Mouse (Mus musculus) CH12.LX (cell line): ENCODE data around the gene Galc. TPM values are rescaled to one million over a fixed set of nuclear protein-coding genes. Genes with fewer than 3 reads are reported as not detected.
A peak's percentile ranks its signal among the peaks of the same experiment; 100 is the strongest.

ENCODE experiments used
- DNase-seq: peaks from one replicate; pipeline ENCODE4 v3.0.0-alpha.2; 2013; ENCODE audit errors: extremely low read depth
- H3K27ac ChIP-seq: 2 replicates; pipeline ENCODE4 v1.5.1; 2012; ENCODE audit warnings: low read depth, mild to moderate bottlenecking, control low read depth, moderate library complexity; ENCODE audit not compliant: insufficient read depth
- H3K27me3 ChIP-seq: replicated peaks from 2 replicates; pipeline ENCODE3; 2012; ENCODE audit warnings: inconsistent platforms
- H3K36me3 ChIP-seq, 2 experiments: replicated peaks in 1 of 2; 2 replicates each; pipeline versions ENCODE3 to v1.6.1; 2012; ENCODE audit warnings: inconsistent platforms in 1 of 2, low read length in 1 of 2, mild to moderate bottlenecking in 1 of 2, mixed read lengths in 1 of 2, moderate library complexity in 1 of 2; ENCODE audit not compliant: control insufficient read depth in 1 of 2, insufficient read depth in 1 of 2
- H3K4me1 ChIP-seq, 2 experiments: 2 replicates each; pipeline ENCODE4 v1.6.1; 2012; ENCODE audit warnings: inconsistent platforms in 1 of 2, moderate library complexity in 1 of 2; ENCODE audit not compliant: insufficient read depth in 2 of 2, control insufficient read depth in 1 of 2
- H3K4me2 ChIP-seq: 2 replicates; pipeline ENCODE4 v1.6.1; 2012; ENCODE audit warnings: low read depth, mild to moderate bottlenecking, control low read depth; ENCODE audit not compliant: poor library complexity, insufficient read depth, severe bottlenecking
- H3K4me3 ChIP-seq, 3 experiments: fragments of 150-350 bp in 1 of 3; sonication (generic) in 1 of 3; replicated peaks in 1 of 3; 2 replicates each; pipeline versions ENCODE3 to v1.5.1; 2011 to 2012; ENCODE audit warnings: low read depth in 2 of 3, low read length in 2 of 3, mild to moderate bottlenecking in 2 of 3, moderate library complexity in 2 of 3, control low read depth in 1 of 3, improper control_type of control experiment in 1 of 3, inconsistent platforms in 1 of 3, mixed read lengths in 1 of 3; ENCODE audit not compliant: poor library complexity in 1 of 3
- H3K79me2 ChIP-seq: replicated peaks from 2 replicates; pipeline ENCODE4 v1.6.1; 2012; ENCODE audit warnings: mild to moderate bottlenecking, moderate library complexity; ENCODE audit not compliant: control insufficient read depth, poor library complexity, insufficient read depth, severe bottlenecking; ENCODE audit errors: extremely low read depth
- H3K9ac ChIP-seq: 2 replicates; pipeline ENCODE4 v1.6.1; 2012; ENCODE audit warnings: low read depth, mild to moderate bottlenecking, control low read depth, moderate library complexity; ENCODE audit not compliant: insufficient read depth
- H3K9me3 ChIP-seq: replicated peaks from 2 replicates; pipeline ENCODE3; 2012; ENCODE audit warnings: low read length, inconsistent platforms, mixed read lengths
- BHLHE40 ChIP-seq: IDR thresholded peaks from 2 replicates; pipeline ENCODE4 v1.6.1; 2011; ENCODE audit warnings: mild to moderate bottlenecking, low read depth, low read length, improper control_type of control experiment
- CHD1 ChIP-seq: IDR thresholded peaks from 2 replicates; pipeline ENCODE4 v1.6.1; 2012; ENCODE audit warnings: low read depth, low read length, improper control_type of control experiment, inconsistent platforms
- CHD2 ChIP-seq: IDR thresholded peaks from 2 replicates; pipeline ENCODE4 v1.6.1; 2011; ENCODE audit warnings: low read length, improper control_type of control experiment
- CTCF ChIP-seq, 2 experiments: IDR thresholded peaks in 1 of 2; conservative IDR thresholded peaks in 1 of 2; 2 replicates each; pipeline ENCODE4 v1.5.1; 2011 to 2012; ENCODE audit warnings: low read depth in 2 of 2, low read length in 2 of 2, improper control_type of control experiment in 1 of 2, inconsistent platforms in 1 of 2, mild to moderate bottlenecking in 1 of 2, moderate library complexity in 1 of 2
- E2F4 ChIP-seq: IDR thresholded peaks from 2 replicates; pipeline ENCODE4 v1.6.1; 2011; ENCODE audit warnings: low read depth, low read length, improper control_type of control experiment; ENCODE audit not compliant: insufficient replicate concordance
- ELF1 ChIP-seq: IDR thresholded peaks from 2 replicates; pipeline ENCODE4 v1.6.1; 2014; ENCODE audit warnings: low read depth, mild to moderate bottlenecking, inconsistent platforms, low read length, improper control_type of control experiment
- ETS1 ChIP-seq: conservative IDR thresholded peaks from 2 replicates; pipeline ENCODE4 v1.6.1; 2012; ENCODE audit warnings: low read depth, mild to moderate bottlenecking, inconsistent platforms, low read length, improper control_type of control experiment, moderate library complexity
- GABPA ChIP-seq: IDR thresholded peaks from 2 replicates; pipeline ENCODE4 v1.6.1; 2012; ENCODE audit warnings: low read depth, low read length, improper control_type of control experiment, inconsistent platforms; ENCODE audit not compliant: insufficient replicate concordance
- IRF4 ChIP-seq: IDR thresholded peaks from 2 replicates; pipeline ENCODE4 v1.6.1; 2014; ENCODE audit warnings: low read depth, mild to moderate bottlenecking, inconsistent platforms, low read length, improper control_type of control experiment
- JUN ChIP-seq: IDR thresholded peaks from 2 replicates; pipeline ENCODE4 v1.6.1; 2011; ENCODE audit warnings: low read depth, mild to moderate bottlenecking, low read length, improper control_type of control experiment, moderate library complexity; ENCODE audit not compliant: insufficient read depth
- JUND ChIP-seq: conservative IDR thresholded peaks from 2 replicates; pipeline ENCODE4 v1.6.1; 2011; ENCODE audit warnings: low read depth, low read length, improper control_type of control experiment
- KAT2A ChIP-seq: IDR thresholded peaks from 2 replicates; pipeline ENCODE4 v1.6.1; 2012; ENCODE audit warnings: low read length, improper control_type of control experiment, inconsistent platforms; ENCODE audit not compliant: insufficient replicate concordance
- MAFK ChIP-seq: IDR thresholded peaks from 2 replicates; pipeline ENCODE4 v1.6.1; 2011; ENCODE audit warnings: low read length, improper control_type of control experiment; ENCODE audit not compliant: insufficient replicate concordance
- MAX ChIP-seq: IDR thresholded peaks from 2 replicates; pipeline ENCODE4 v1.6.1; 2011; ENCODE audit warnings: low read length, improper control_type of control experiment
- MAZ ChIP-seq: IDR thresholded peaks from 2 replicates; pipeline ENCODE4 v1.6.1; 2012; ENCODE audit warnings: low read depth, mild to moderate bottlenecking, inconsistent platforms, low read length, improper control_type of control experiment, moderate library complexity
- MXI1 ChIP-seq: IDR thresholded peaks from 2 replicates; pipeline ENCODE4 v1.6.1; 2011; ENCODE audit warnings: mild to moderate bottlenecking, low read depth, low read length, improper control_type of control experiment
- NELFE ChIP-seq: IDR thresholded peaks from 2 replicates; pipeline ENCODE4 v1.6.1; 2011; ENCODE audit warnings: low read depth, low read length, improper control_type of control experiment
- NRF1 ChIP-seq: IDR thresholded peaks from 2 replicates; pipeline ENCODE4 v1.6.1; 2014; ENCODE audit warnings: low read depth, mild to moderate bottlenecking, inconsistent platforms, low read length, improper control_type of control experiment, moderate library complexity
- PAX5 ChIP-seq: IDR thresholded peaks from 2 replicates; pipeline ENCODE4 v1.6.1; 2012; ENCODE audit warnings: low read length, inconsistent platforms, mixed read lengths
- POLR2A ChIP-seq: IDR thresholded peaks from 2 replicates; pipeline ENCODE4 v1.6.1; 2011; ENCODE audit warnings: low read depth, mild to moderate bottlenecking, improper control_type of control experiment, low read length
- RAD21 ChIP-seq: IDR thresholded peaks from 2 replicates; pipeline ENCODE4 v1.6.1; 2011; ENCODE audit warnings: low read depth, mild to moderate bottlenecking, low read length, improper control_type of control experiment, moderate library complexity
- RCOR1 ChIP-seq: conservative IDR thresholded peaks from 2 replicates; pipeline ENCODE4 v1.6.1; 2012; ENCODE audit warnings: low read depth, mild to moderate bottlenecking, inconsistent platforms, low read length, improper control_type of control experiment
- SIN3A ChIP-seq: IDR thresholded peaks from 2 replicates; pipeline ENCODE4 v1.6.1; 2012; ENCODE audit warnings: low read length, improper control_type of control experiment, inconsistent platforms
- SMC3 ChIP-seq: IDR thresholded peaks from 2 replicates; pipeline ENCODE4 v1.6.1; 2011; ENCODE audit warnings: low read depth, low read length, improper control_type of control experiment
- TBP ChIP-seq: conservative IDR thresholded peaks from 2 replicates; pipeline ENCODE4 v1.6.1; 2011; ENCODE audit warnings: low read depth, low read length, improper control_type of control experiment
- UBTF ChIP-seq: IDR thresholded peaks from 2 replicates; pipeline ENCODE4 v1.6.1; 2012; ENCODE audit warnings: low read depth, mild to moderate bottlenecking, inconsistent platforms, low read length, improper control_type of control experiment, moderate library complexity
- USF1 ChIP-seq: IDR thresholded peaks from 2 replicates; pipeline ENCODE4 v1.6.1; 2014; ENCODE audit warnings: low read depth, mild to moderate bottlenecking, inconsistent platforms, low read length, improper control_type of control experiment
- USF2 ChIP-seq: conservative IDR thresholded peaks from 2 replicates; pipeline ENCODE4 v1.6.1; 2011; ENCODE audit warnings: low read depth, low read length, improper control_type of control experiment
- ZC3H11A ChIP-seq: IDR thresholded peaks from 2 replicates; pipeline ENCODE4 v1.6.1; 2012; ENCODE audit warnings: low read depth, mild to moderate bottlenecking, inconsistent platforms, low read length, improper control_type of control experiment
- ZKSCAN1 ChIP-seq: IDR thresholded peaks from 2 replicates; pipeline ENCODE4 v1.6.1; 2012; ENCODE audit warnings: low read depth, inconsistent platforms, low read length, improper control_type of control experiment, borderline replicate concordance
- ZMIZ1 ChIP-seq: IDR thresholded peaks from 2 replicates; pipeline ENCODE4 v1.6.1; 2012; ENCODE audit warnings: low read depth, mild to moderate bottlenecking, inconsistent platforms, low read length, improper control_type of control experiment
- dilution Hi-C: fragments of 300-500 bp; cut with MboI; formaldehyde crosslinking; loops from 2 replicates; pipeline ENCODE4 v1.14.3; 2020; ENCODE audit warnings: low sequenced_read_pairs; ENCODE audit not compliant: extremely low pct_unique_long_range_greater_than_20kb, extremely low pct_ligation_motif_present
- in situ Hi-C: fragments of 300-500 bp; cut with MboI; formaldehyde crosslinking; loops from 3 replicates; pipeline ENCODE4 v1.14.3; 2019; ENCODE audit warnings: low sequenced_read_pairs, low pct_ligation_motif_present, low pct_unique_long_range_greater_than_20kb, mixed read lengths
- polyA plus RNA-seq: library from polyadenylated mRNA; unstranded; fragments of >175 nt; gene quantifications from 2 replicates; pipeline ENCODE4 v1.2.1, GENCODE M21; 2012; ENCODE audit warnings: low read depth; ENCODE audit not compliant: insufficient read length
- total RNA-seq, 2 experiments: library from RNA; depleted of rRNA; stranded (reverse); fragments of 300-350 nt in 1 of 2; fragments of >200 nt in 1 of 2; gene quantifications; 2 replicates each; pipeline ENCODE4 v1.2.3; 2012 to 2014

The Galc gene
- total and polyA plus RNA-seq, 3 experiments: 1.6 to 9.1 (median 6.4) TPM

GRCm38 (mm10) chr12:98283487-98283860 lies 24.2 kb upstream of the Galc start (continued):
- TF ChIP-seq ETS1 (0 out of 2 replicates have a peak, but pooled peaks have one; percentile 8), ELF1 (peak; percentile 84), RAD21 (peak; percentile 62), USF1 (no peak), ZMIZ1 (peak; percentile 70; the same call in 1 of the 2 replicates), GABPA (no peak), CTCF (conservative IDR thresholded peaks at IDR 0.05 in 1 of 2, IDR thresholded peaks at IDR 0.05 in 1 of 2; ENCODE audit: low read depth in 2 of 2, low read length in 2 of 2) (peak; percentile 15 to 82; a peak in 2 of 4 replicates), BHLHE40 (peak; percentile 23; the same call in 1 of the 2 replicates), USF2 (no peak), SIN3A (0 out of 2 replicates have a peak, but pooled peaks have one; percentile 65), NELFE (no peak), NRF1 (no peak), POLR2A (peak; percentile 21; the same call in 1 of the 2 replicates), ZC3H11A (peak; percentile 27; the same call in 1 of the 2 replicates), SMC3 (peak; percentile 84), E2F4 (no peak), KAT2A (no peak), IRF4 (peak; percentile 90), MAZ (peak; percentile 72; the same call in 1 of the 2 replicates), UBTF (no peak)

GRCm38 (mm10) chr12:98282776-98283486 lies 23.7 kb upstream of the Galc start:
- Histone ChIP-seq H3K79me2 (no peaks in the 10 kb centered on the region; the same call in 1 of the 2 replicates), H3K27me3 (no peaks in the 10 kb centered on the region), H3K4me2 (peak overlapping the region; percentile 72; the same call in 1 of the 2 replicates), H3K27ac (peak overlapping the region; percentile 98), H3K36me3 (peaks cover 0 to 9% of the 10 kb centered on the region in 2 experiments), H3K9ac (peak overlapping the region; percentile 0; the same call in 1 of the 2 replicates), H3K4me3 (no peak overlapping the region), H3K4me1 (peaks cover 15 to 32% of the 10 kb centered on the region in 2 experiments; a peak in 3 of 4 replicates), H3K9me3 (peaks cover 19% of the 10 kb centered on the region)
- DNase-seq: peak; percentile 90
- in situ Hi-C loops: no loop called here
- dilution Hi-C loops: no loop called here
- TF ChIP-seq ZC3H11A (no peak), JUN (peak; percentile 86), RCOR1 (no peak; the same call in 1 of the 2 replicates), BHLHE40 (peak; percentile 81), TBP (no peak), ELF1 (no peak), SMC3 (peak; percentile 6; the same call in 1 of the 2 replicates), MXI1 (peak; percentile 70; the same call in 1 of the 2 replicates), MAX (peak; percentile 82), CHD1 (no peak), NRF1 (no peak), CTCF (conservative IDR thresholded peaks at IDR 0.05 in 1 of 2, IDR thresholded peaks at IDR 0.05 in 1 of 2; ENCODE audit: low read depth in 2 of 2, low read length in 2 of 2) (no peak), UBTF (no peak), MAZ (0 out of 2 replicates have a peak, but pooled peaks have one; percentile 84), KAT2A (0 out of 2 replicates have a peak, but pooled peaks have one; percentile 46), E2F4 (peak; percentile 43; the same call in 1 of the 2 replicates), MAFK (peak; percentile 93), IRF4 (peak; percentile 93), POLR2A (no peak), ZKSCAN1 (no peak), PAX5 (no peak), JUND (peak; percentile 84), RAD21 (no peak), USF2 (no peak), NELFE (no peak), CHD2 (peak; percentile 85)
